Mouse (Mus musculus): ENCODE results near the gene Ryr3.

DNA sequence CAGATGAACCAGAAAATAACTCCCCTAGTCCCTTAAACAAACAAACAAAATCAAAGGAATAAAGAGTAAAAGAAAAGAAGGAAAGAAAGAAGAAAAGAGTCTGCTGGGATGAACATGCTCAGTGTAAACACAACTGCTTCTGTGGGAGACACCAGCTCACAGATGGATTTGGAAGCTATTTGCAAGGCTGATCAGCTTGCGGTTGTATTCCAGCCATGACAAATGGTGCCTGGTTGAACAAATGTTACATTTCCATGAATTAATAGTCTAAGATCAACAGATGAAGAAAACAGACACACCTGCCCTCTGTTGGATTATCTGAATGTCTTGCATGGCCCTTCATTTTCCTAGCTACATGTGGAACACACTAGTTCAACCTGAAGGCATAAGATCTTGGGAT, 468.4 kb downstream of the Ryr3 start:
- no peak for TF ChIP-seq MAFK (IDR thresholded peaks at IDR 0.05; ENCODE audit: insufficient read depth, low read depth, low read length)
- TF ChIP-seq CHD2 (IDR thresholded peaks at IDR 0.05; ENCODE audit: low read depth, low read length) = no peak
- TF ChIP-seq HCFC1 (IDR thresholded peaks at IDR 0.05; ENCODE audit: borderline replicate concordance, insufficient read depth, low read length) = no peak
